Mouse (Mus musculus) cerebellum, adult 11-12 months (tissue): ENCODE measurements at regions not wholly inside any gene's neighbourhood (a gene's known extent, or its start where the extent isn't known, plus 50 kb on each side); places are given as distances from the start of the nearest gene placed in this dataset.
A peak's percentile ranks its signal among the peaks of the same experiment; 100 is the strongest.

Source experiments
- DNase-seq: peaks from one replicate; pipeline ENCODE4 v3.0.0; 2022

DNA sequence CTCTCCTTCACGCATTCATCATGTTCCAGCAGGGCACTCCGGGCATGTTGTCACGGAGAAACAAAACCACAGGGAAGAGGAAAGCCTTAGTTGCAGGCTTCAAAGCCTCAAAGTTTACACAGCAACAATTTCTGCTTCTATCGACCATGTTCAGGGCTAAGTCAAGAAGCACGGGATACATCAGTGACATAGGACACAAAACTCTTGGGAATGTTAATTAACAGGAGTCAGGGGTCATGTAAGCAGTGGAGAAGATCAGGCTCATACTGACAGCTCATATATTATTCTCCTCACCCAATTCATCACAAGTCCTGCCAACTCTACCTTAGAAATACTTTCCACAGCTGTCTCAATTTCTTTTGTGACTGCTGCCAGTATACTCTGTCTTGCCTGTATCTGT is 133.0 kb upstream of the Btbd3 start:
- no peak for DNase-seq

DNA sequence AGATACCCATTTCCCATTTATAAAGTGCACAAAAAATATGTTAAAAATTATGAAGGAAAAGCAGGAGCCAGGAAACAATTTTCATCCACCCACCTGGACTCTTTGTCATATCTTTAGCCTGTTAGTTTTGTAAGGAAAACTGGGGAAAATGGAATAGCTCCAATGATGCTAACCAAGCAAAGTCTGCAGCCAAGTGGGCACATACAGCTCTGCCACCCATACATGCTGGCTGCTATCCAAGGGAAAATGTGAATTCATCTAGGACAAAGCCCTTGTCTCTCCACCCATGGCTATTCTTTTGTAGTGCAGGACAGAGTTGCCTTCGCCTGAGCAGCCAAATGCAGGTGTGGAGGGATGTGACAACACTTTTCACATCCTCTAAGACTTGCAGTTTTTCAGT is 135.5 kb upstream of the Btbd3 start:
- no peak for DNase-seq

DNA sequence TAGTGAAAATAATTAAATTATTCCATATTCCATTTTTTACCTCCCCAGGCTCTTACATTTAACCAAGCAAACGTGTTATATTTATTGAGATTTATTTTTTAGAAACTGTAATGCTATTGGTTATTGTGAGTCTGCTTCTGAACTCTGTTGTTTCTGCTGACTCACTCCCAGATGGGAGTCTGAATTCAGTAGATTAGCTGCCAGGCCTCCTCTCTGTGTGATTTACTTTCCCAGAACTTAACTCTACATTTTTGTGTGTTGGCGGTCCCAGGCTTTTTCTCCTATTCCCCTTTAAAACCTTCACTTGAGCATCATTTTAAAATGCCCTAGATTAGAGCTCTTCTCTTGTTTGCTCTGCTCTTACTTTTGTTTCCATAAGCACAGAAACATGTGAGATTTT is 136.2 kb upstream of the Btbd3 start:
- DNase-seq: no peak

DNA sequence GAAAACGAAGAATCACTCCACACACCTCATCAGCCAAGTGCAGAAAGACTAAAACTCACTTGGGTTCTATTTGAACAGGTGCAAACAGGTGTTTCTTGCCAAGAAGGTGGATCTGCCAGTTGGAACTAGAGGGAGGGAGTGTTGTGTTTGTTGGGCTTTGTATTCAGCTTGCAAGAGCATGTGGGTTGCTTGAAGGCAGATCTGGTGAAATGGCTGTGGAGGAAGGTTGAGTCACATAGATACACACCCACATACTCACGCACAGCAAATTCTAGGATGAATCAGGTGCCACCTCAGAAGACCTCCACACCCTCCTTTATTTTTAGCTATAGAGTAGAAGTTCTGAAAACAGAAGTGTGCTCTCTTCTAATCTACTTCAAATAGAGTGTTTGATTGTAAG is 156.6 kb upstream of the Btbd3 start:
- no peak for DNase-seq

DNA sequence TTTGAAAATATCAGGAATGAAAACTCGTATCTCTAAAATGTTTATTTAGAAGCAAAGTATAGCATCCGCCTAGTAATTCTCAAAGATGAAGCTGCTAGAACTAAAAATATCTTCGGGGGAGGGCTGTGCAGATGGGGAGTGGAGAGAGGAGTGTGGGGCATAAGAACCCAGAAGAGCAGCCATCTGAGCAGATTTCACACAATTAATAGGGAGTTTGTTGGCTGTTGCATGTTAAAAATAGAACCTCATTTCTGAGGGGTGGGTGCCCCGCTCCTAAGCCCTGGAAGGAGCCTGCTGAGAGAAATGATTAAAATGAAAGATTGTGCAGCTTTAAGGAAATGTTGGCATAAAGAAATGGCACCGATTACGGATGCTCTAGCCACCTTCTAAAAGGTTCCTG is 171.0 kb upstream of the Btbd3 start:
- DNase-seq: peak; percentile 26

DNA sequence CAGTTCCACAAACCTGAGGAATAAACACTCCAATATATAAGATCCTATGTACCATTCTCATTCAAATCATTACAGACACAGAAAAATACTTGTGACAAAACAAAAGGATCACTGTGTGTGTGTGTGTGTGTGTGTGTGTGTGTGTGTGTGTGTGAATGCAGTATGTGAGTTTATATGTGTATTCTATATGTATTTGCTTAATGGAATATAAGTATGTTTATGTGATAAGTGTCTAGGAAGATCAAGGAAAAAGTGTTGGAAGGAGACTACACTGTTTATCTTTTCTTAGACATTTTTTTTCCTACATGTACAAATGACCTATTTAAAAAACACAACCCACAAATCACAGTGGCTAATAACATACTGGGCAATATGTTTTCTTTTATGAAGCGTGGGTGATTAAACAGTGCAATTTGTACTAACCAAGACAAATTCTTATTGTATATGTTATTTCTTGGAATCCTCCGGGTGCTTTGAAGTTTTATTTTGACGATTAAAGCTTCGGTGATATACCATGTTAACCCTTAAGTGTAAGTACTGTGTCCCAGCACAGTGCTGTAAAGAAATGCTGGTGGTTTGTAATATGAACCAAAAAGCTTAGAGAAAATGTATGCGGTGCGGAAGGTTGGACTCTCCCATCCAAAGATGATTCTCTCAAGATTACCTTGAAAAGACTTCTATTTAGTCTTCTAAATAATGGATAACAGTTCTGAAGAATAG is 171.6 kb upstream of the Btbd3 start:
- DNase-seq: no peak

DNA sequence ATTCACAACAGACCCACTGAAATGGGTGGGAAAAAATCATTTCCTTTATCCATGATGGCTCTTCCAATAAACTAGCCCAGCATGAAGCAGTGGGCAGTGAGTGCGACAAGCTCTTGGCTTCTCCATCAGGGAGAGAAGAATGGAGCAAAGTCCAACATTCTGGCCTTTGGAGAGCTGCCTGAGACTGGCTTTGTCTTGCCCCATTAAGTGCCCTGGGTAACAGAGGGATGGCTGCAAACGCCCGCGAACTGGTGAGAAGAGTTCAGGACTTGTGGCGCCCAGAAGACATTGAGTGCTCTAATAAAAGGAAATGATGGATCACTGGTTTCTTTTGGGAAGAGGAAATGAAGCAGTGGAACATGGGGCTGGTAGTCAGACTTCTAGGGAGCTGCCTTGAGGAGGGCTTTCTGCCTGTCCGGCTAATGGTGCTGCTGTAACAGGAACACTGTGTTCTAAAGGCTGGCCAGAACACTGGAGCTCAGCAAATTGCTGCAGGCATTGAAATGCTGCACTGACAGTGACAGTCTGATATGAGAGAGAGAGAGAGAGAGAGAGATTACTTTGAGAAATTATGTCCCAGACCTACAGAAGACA is 182.2 kb upstream of the Btbd3 start:
- peak; percentile 38 for DNase-seq

DNA sequence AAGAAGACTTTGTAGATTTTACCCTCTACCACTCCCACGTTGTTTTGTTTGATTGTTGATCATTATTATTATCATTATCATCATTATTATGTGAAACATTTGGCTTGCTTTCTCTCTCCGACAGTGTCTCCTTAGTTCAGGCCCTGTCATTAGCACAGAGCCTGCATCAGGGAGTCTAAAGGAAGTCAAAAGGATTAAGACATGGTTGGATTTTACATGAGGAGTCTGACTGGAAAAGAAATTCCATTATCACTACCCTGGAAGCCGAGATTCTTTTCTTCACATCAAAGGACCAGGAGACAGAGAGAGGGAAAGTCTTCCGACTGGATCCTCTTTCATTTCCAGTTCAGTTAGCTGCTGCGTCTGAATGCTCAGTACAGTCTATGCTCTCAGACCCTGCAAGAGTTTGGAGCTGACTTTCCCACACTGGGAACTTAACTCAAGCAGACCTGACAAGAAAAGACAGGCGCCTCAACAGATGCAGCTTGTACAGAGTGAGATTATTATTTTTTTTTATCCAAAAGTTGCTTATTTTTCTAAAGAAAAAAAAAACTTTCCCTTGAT is 184.1 kb upstream of the Btbd3 start:
- no peak for DNase-seq

DNA sequence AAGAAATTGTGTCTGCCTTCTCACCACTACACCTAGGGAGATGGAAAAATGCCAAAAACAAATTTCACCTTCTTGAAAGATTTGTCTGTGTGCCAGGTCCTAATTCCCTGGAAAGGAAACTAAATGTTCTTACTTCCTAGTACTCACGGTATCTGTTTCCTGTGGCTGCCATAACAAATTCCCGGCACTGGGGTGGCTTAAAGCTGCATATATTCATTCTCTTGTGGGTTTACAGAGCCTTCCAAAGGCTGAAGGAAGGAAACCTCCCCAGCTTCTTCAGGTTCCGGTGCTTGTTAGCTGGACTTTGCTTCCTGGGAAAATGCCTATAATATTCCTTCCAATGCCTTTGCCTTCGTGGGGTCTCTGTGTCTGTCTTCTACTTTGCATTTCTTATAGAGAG is 203.3 kb upstream of the Btbd3 start:
- no peak for DNase-seq

DNA sequence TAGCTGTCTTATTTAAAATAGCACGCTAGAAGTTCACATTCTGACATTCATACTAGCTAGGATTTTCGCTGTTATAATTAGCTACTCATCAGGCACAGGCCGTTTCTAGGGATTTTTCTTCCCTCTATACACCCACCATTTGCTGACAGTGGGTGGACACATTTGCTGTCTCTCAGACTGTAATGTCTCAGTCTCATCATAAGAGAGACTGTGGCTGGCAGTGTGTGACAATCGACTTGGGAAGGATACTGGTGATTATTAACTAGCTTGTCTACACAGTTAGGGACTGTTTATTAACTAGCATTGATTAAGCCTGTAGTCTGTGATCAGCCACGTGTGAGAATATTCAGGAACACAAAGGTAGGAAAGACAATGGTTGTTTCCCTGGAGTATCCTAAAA is 208.0 kb upstream of the Btbd3 start:
- DNase-seq: no peak

DNA sequence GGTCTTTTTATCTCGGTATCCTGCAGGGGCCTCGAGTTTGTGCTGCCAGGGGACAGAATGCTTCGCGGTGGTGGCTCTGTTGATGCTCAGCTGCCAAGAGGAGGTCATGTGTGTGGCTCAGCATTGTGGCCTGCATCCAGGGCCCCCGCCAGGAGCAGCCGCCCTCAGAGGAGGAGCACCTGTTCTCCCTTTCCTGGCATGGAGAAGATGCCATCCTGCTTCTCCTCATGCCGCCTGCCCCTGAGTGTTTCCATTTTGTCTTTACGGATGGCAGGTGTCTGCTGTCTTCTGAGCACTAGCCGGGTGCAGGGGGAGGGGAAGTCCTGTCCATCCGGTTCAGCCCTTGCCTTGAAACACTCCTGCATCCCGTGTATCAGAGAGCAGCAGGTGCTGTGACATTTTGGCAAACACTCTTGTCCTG is 208.6 kb upstream of the Btbd3 start:
- DNase-seq: peak; percentile 100

DNA sequence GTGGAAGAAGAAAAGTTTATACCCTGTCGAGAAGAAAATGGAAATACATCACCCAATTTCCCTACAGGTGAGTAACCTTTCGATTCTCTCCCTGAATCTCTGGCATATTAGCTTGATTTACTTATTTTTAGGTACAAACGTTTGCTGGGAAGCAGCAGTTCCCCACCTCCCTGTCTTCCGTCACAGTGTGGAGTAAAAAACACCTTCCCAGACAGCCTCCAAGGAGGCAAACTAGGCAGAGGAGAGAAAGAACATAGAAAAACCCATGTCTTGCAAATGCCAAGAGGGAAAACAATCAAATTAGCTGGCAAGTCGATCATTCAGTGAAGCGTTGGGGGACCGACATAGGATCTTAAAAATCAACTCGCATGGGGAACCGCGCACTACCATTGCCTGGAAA is 209.0 kb upstream of the Btbd3 start:
- DNase-seq: no peak

DNA sequence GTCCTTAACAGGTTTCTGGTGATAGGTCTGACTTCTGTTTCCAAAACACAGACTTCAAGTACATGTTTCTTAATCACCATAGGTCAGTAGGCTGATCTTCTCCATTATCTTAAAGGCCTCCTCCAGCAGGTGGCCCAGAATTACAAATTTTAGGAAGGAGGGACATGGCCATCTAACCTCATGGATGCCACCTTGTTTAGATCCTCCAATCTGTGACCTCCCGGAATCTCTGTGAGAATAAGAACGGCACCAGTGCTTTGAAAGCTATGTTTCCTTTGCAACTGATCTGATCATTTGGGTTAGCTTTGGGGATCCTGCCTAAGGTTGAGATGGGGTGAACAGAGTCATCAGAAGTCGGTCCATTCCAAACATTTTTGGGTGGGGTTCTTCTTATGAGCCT is 209.4 kb upstream of the Btbd3 start:
- DNase-seq: peak; percentile 28

DNA sequence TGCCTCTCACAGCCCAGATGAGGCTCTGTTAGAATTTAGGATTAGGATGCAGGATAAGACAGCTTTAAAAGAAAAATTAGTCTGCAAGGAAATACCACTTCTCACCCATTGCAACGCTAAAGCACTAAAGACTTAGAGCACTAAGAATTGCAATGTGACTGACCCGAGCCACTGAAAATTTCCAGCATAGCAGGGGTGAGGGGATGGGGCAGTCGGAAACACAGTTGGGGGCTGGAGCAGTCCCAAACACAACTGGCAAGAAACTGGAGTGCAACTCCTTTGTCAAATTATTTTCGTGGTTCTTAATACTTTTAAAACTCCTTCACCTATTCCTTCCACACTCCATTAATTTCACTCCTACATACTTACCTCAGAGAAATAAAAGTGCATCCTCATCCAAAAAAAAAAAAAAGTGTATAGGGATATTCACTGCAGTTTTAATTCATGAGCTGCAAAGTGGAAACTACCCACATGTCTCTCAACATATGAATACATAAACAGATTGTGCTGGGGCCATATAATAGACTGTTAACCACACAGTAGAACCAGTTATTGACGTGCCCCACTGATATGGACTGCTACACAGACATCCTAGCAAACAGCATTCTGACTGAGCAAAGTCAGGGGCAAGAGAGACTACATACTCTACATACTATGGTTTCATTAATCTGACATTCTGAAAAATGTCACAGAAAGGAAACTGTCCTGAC is 210.3 kb upstream of the Btbd3 start:
- no peak for DNase-seq

DNA sequence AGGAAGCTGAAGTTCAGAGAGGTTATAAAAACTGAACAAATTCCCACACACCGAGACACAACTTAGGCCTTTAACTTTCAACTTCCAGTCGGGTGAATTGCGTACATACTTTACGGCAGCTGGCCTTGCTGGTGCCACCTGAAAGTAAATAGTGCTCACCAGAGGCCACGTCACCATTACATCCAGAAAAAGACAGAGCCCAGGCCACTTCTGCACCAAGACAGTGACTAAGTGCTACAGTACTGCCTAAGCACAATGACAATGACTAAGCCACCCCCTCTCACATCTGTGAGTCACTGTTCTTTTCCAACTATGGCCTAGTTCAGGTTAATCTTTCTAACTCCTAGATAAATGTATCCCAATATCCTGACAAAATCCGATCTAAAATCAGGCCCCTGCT is 215.7 kb upstream of the Btbd3 start:
- no peak for DNase-seq

DNA sequence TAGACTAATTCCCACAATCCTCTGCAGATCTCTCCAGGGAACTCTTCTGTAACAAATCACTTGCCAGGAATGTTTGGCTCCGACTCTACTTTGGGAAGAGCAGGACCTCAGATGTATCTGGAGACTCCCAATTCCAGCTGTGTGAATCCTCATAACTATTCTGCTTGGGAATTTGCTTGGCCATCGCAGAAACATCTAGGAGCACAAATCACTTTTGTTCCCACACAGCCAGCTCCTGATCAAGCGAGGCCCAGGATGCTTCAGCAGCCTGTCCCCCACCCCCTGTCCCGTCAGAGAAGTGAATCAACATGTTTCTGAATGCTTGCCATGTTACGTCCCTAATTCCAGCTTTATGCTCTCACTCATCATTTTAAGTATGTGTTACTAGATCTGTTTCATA is 216.1 kb upstream of the Btbd3 start:
- no peak for DNase-seq

DNA sequence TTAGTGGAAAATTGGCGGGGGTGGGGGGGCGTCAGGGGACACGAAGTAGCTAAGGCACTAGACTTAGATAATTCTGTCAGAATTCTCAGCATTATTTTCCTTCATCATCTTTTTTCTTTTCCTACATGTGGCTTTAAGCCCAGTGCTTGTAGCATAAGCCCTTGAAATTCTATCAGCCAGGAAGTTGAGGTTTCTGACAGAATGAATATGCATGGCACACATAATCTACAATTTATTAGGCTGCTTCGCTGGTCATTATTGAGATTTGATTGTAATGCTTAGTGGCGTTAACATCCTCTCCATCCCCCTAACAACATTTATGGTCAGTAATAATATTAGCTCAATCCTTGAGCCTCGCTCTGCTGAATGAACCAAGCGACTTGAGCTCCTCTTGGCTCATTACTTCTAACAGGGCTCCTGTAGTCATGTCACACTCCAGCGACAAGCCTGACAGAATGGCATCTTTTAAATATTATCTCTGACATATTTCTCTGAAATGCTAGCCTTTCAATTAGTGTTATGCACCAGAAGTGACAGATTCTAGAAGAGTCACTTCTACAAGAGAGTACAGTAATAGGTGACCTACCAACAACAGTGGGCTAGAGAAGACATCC is 222.1 kb upstream of the Btbd3 start:
- no peak for DNase-seq

DNA sequence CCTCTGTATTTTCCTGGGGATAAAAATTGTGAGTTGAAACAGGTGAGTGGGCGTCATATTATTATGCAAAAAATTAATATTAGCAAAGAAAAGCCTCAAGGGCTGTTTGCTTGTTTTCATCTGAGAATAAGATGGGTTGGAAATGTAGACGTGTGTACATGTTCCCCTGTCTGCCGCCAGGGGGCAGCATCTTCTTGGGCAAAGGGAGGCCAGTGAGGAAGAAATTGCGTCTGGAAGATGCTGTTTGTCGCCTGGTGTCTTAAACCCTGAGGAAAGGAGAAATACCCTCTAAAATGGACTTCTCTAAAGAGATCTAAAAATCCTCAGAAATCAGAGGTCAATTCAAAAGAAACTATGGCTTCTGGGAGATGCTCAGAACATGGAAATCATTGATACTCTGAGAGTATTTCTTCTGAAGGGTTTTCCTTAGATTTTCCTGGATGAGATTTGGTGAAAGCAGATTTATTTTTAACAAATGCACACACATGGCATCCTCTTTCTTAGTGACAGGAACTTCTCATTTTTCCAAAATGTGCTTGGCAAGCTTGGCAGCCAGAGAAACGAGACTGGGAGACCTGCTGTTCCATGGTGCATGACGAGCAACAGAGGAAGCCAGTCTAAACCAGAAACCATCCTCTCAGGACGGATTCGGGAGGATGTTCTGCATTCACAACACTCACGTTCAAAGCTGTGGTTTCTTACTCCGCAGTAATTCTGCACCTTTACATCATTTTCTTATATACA is 222.8 kb upstream of the Btbd3 start:
- DNase-seq: peak; percentile 84

DNA sequence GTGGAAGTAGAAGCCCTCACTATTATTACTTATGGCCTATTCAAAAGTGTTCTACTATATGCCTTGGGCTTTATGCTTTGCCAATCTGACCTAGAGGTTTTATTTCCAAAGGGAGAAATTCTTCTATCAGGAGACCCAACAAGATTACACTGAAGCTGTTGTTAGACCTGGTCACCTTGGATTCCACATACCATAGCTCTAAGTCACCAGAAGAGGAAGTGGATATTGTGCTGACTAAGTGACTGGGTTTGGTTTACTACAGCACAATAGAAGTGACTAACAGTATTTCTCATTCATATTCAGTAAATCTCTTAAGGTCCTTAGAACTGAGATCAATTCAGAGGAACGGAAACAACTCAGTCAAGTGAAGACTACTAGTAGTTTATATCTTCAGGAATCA is 229.0 kb upstream of the Btbd3 start:
- DNase-seq: no peak

DNA sequence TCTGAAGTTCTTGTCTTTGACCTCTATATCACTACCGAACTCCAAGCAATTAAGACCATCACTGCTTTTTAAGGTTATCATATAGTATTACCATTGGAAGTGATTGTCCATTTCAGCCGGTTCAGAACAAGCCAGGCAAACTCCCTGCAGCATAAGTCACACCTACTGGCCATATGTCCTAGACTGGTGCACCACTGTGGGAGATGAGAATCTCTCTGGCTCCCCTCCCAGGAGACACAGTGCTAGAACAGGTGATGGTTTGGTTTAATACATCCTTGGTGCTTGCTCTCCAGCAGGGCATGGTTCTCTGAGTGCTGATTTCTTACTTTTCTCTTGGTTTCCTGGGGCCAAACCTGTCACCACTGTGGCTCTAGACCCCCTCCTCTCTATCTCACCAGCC is 232.8 kb upstream of the Btbd3 start:
- DNase-seq: peak; percentile 49

DNA sequence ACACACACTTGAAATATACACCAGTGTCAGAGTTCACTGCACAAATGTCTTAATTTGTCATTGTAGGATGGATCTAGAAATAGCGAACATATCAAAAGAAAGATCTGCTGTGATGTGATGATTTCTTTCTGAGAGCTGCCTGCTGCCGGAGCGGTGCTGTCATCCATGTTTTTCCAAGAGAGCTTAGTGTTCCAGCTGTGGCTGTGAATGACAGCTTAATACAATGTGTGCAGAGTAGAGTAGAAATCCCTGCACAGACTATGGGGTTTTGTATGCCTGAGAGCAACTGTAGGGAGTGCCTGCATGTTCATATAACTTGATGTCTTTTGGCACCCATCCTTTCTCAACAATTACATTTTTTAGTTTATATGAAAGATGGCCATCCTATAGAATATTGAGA is 274.6 kb upstream of the Btbd3 start:
- DNase-seq: no peak

DNA sequence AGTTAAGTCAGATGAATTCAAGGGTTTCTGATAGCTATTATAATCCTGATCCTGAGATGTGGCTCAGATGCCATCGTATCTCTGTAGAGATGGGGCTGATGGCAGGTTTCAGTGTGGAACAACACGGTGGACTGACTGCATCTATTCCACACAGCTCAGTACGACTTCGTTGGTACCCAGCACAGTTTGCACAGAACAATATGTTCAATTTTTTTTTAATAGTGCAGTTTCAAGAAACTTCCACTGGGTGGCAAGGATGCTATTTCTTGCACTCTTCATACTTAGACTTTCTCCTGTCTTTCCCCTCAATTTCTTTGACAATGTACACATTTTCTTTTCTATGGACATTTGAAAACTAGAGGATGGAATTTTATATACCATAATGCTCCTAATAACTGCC is 278.6 kb upstream of the Btbd3 start:
- peak; percentile 6 for DNase-seq

DNA sequence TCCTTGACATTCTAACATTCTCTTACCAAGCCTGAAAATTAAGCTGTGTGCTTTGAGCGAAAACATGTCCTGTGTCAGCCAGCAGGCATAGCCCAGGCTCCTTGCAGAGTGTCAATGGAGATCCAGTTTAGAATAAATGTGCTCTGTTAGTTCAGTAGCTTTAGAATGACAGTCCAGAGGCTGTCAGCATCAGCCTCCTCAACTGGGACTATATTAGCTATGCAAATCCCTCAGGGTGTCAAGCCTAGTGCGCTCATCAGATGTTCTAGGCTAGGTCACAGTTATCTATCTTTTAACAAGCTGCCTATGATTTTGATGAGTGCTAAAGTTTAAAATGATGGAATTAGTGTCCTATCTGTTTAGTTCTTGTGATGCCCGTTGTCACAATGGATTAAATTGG is 281.7 kb upstream of the Btbd3 start:
- DNase-seq: no peak
